9 mouse cellular contexts compared by ENCODE assay signal in the genomic region with DNA sequence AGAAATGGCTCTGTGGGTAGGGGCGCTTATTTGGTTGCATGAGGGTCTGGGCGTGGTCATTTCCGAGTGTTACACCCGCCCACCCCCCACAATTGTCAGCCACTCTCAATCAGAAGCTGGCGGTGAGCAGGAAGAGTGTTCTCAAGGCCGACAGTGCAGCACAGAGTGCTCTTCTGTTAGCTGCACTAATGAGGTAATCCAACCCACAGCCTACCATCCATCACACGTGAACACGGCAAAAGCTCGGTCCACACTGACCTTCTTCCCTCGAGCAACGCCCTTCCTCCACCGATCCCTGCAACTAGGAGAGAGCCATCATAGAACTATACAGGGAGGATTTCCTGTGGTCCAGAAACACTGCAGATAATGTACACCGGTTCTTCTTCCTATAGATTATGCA.
"Had no signal": no experiment of that assay in that cellular context is flagged by ENCODE, and none has a peak within 500 bp of the region (broad histone marks: within the 10 kb centered on the region; RNA-seq: fewer than 3 reads in every experiment).

No protein-coding gene starts in this region.

- H3K4me3 ChIP-seq: left cerebral cortex, adult 2 months; limb, embryonic 15.5 days; liver, embryonic 12.5 days; midbrain, embryonic 13.5 days had no signal

- H3K9me3 ChIP-seq: limb, embryonic 15.5 days; liver, embryonic 12.5 days; midbrain, embryonic 13.5 days had no signal

- H3K4me2 ChIP-seq: limb, embryonic 15.5 days; liver, embryonic 12.5 days; lung, embryonic 14.5 days; midbrain, embryonic 13.5 days had no signal

- H3K27ac ChIP-seq: left cerebral cortex, adult 2 months; limb, embryonic 15.5 days; liver, embryonic 12.5 days; midbrain, embryonic 13.5 days had no signal

- H3K27me3 ChIP-seq: limb, embryonic 15.5 days; liver, embryonic 12.5 days; midbrain, embryonic 13.5 days had no signal

- H3K36me3 ChIP-seq: limb, embryonic 15.5 days; liver, embryonic 12.5 days; midbrain, embryonic 13.5 days had no signal

- DNase-seq: kidney, adult 2 months; lung, embryonic 14.5 days; lung, postnatal 36 days; right cerebral cortex, postnatal 14 days; thymus, postnatal 4 days had no signal

- ATAC-seq: liver, embryonic 12.5 days; midbrain, embryonic 13.5 days had no signal

- H3K9ac ChIP-seq: limb, embryonic 15.5 days; liver, embryonic 12.5 days; lung, embryonic 14.5 days; midbrain, embryonic 13.5 days had no signal
